12 mouse cellular contexts compared by ENCODE assay signal in genomic region chr13:71957147-71957546, GRCm38 (mm10). TPM values are rescaled to one million over a fixed set of nuclear protein-coding genes. Genes with fewer than 3 reads are reported as not detected.
A peak's percentile ranks its signal among the peaks of the same experiment; 100 is the strongest.
DNase-seq lines count a peak whose midpoint lies in the region; ATAC-seq and TF ChIP-seq lines count a peak whose summit lies in the region.
"Had no signal": no experiment of that assay in that cellular context is flagged by ENCODE, and none has a peak within 500 bp of the region (broad histone marks: within the 10 kb centered on the region; RNA-seq: fewer than 3 reads in every experiment).

No protein-coding gene starts in this region.

- no peaks in the 10 kb centered on the region for H3K4me1 ChIP-seq in kidney, embryonic 16.5 days (ENCODE audit: insufficient read depth, low read length)
- no peaks in the 10 kb centered on the region for H3K4me1 ChIP-seq in kidney, embryonic 14.5 days (ENCODE audit: control insufficient read depth, insufficient read depth, low read length)
- H3K4me1 ChIP-seq in hindbrain, embryonic 14.5 days (replicated peaks; ENCODE audit: control insufficient read depth, insufficient read depth, low read length): peaks cover 33% of the 10 kb centered on the region
- H3K4me1 ChIP-seq in midbrain, postnatal 0 days (ENCODE audit: insufficient read depth, low read length): peaks cover 7% of the 10 kb centered on the region
- no peaks in the 10 kb centered on the region for H3K4me1 ChIP-seq in forebrain, postnatal 0 days (ENCODE audit: insufficient read depth)

- WGBS in kidney, embryonic 16.5 days: 2% methylated on average over 18 of the region's 18 CpGs
- under 1% methylated on average over 18 of the region's 18 CpGs for WGBS in kidney, embryonic 14.5 days
- 14% methylated on average over 18 of the region's 18 CpGs for WGBS in hindbrain, embryonic 14.5 days
- 23% methylated on average over 18 of the region's 18 CpGs for WGBS in midbrain, postnatal 0 days
- WGBS in forebrain, postnatal 0 days: 5% methylated on average over 18 of the region's 18 CpGs

- no peak for ATAC-seq in kidney, embryonic 16.5 days (ENCODE audit: low FRiP score, low TSS enrichment)
- no peak for ATAC-seq in kidney, embryonic 14.5 days (ENCODE audit: low FRiP score, low TSS enrichment)
- no peak for ATAC-seq in hindbrain, embryonic 14.5 days (ENCODE audit: low FRiP score)
- no peak for ATAC-seq in midbrain, postnatal 0 days (ENCODE audit: low FRiP score)
- ATAC-seq in frontal cortex, adult (ENCODE audit: low TSS enrichment): no peak
- ATAC-seq in forebrain, postnatal 0 days: no peak
- ATAC-seq: inflammation-experienced regulatory T-cells, adult 6 months had no signal

- no peak overlapping the region for H3K27ac ChIP-seq in kidney, embryonic 16.5 days (ENCODE audit: low read length)
- no peak overlapping the region for H3K27ac ChIP-seq in kidney, embryonic 14.5 days (ENCODE audit: low read depth, low read length)
- peak overlapping the region; percentile 87; the same call in 1 of the 2 replicates for H3K27ac ChIP-seq in hindbrain, embryonic 14.5 days
- peak overlapping the region; percentile 75 for H3K27ac ChIP-seq in midbrain, postnatal 0 days (ENCODE audit: low read depth, low read length)
- no peak overlapping the region for H3K27ac ChIP-seq in forebrain, postnatal 0 days (ENCODE audit: low read depth, low read length)
- H3K27ac ChIP-seq: left cerebral cortex, adult 2 months had no signal

- no peaks in the 10 kb centered on the region for H3K9me3 ChIP-seq in kidney, embryonic 16.5 days (ENCODE audit: low read length)
- H3K9me3 ChIP-seq in kidney, embryonic 14.5 days (ENCODE audit: control insufficient read depth, low read length): no peaks in the 10 kb centered on the region
- H3K9me3 ChIP-seq in hindbrain, embryonic 14.5 days (ENCODE audit: control insufficient read depth, low read length): no peaks in the 10 kb centered on the region
- no peaks in the 10 kb centered on the region for H3K9me3 ChIP-seq in midbrain, postnatal 0 days (ENCODE audit: low read length)
- H3K9me3 ChIP-seq in forebrain, postnatal 0 days (ENCODE audit: low read length): no peaks in the 10 kb centered on the region

- no peak overlapping the region; the same call in 1 of the 2 replicates for H3K9ac ChIP-seq in kidney, embryonic 16.5 days (replicated peaks; ENCODE audit: low read length)
- H3K9ac ChIP-seq in kidney, embryonic 14.5 days (ENCODE audit: low read depth, low read length): no peak overlapping the region
- peak overlapping the region; percentile 90 for H3K9ac ChIP-seq in hindbrain, embryonic 14.5 days
- H3K9ac ChIP-seq in midbrain, postnatal 0 days (replicated peaks; ENCODE audit: low read length, poor library complexity, severe bottlenecking): peak overlapping the region; percentile 87
- no peak overlapping the region for H3K9ac ChIP-seq in forebrain, postnatal 0 days

- peaks cover 97% of the 10 kb centered on the region for H3K27me3 ChIP-seq in kidney, embryonic 16.5 days (ENCODE audit: insufficient read depth, low read length)
- H3K27me3 ChIP-seq in kidney, embryonic 14.5 days (ENCODE audit: control insufficient read depth, insufficient read depth, low read length): peaks cover 91% of the 10 kb centered on the region
- peaks cover 46% of the 10 kb centered on the region for H3K27me3 ChIP-seq in hindbrain, embryonic 14.5 days (ENCODE audit: control insufficient read depth, insufficient read depth, low read length)
- H3K27me3 ChIP-seq in midbrain, postnatal 0 days (ENCODE audit: insufficient read depth, low read length): no peaks in the 10 kb centered on the region; the same call in 1 of the 2 replicates
- H3K27me3 ChIP-seq in forebrain, postnatal 0 days (ENCODE audit: insufficient read depth, low read length): peaks cover 74% of the 10 kb centered on the region

- H3K4me3 ChIP-seq in kidney, embryonic 16.5 days (ENCODE audit: low read length): peak overlapping the region; percentile 6
- no peak overlapping the region; the same call in 1 of the 2 replicates for H3K4me3 ChIP-seq in kidney, embryonic 14.5 days (ENCODE audit: low read length)
- H3K4me3 ChIP-seq in hindbrain, embryonic 14.5 days (replicated peaks; ENCODE audit: low read length): peak overlapping the region; percentile 67
- peak overlapping the region; percentile 74 for H3K4me3 ChIP-seq in midbrain, postnatal 0 days (ENCODE audit: low read depth, low read length)
- H3K4me3 ChIP-seq in forebrain, postnatal 0 days (ENCODE audit: low read depth, low read length): no peak overlapping the region
- H3K4me3 ChIP-seq: left cerebral cortex, adult 2 months had no signal

- no peaks in the 10 kb centered on the region for H3K36me3 ChIP-seq in kidney, embryonic 16.5 days (ENCODE audit: insufficient read depth, low read length)
- H3K36me3 ChIP-seq in kidney, embryonic 14.5 days (ENCODE audit: control insufficient read depth, insufficient read depth, low read length): no peaks in the 10 kb centered on the region
- H3K36me3 ChIP-seq in hindbrain, embryonic 14.5 days (replicated peaks; ENCODE audit: control insufficient read depth, insufficient read depth): no peaks in the 10 kb centered on the region
- H3K36me3 ChIP-seq in midbrain, postnatal 0 days (ENCODE audit: insufficient read depth, low read length): no peaks in the 10 kb centered on the region
- no peaks in the 10 kb centered on the region for H3K36me3 ChIP-seq in forebrain, postnatal 0 days (ENCODE audit: insufficient read depth)

- H3K4me2 ChIP-seq in kidney, embryonic 16.5 days (replicated peaks; ENCODE audit: low read depth, low read length): peak overlapping the region; percentile 21; the same call in 1 of the 2 replicates
- no peak overlapping the region for H3K4me2 ChIP-seq in kidney, embryonic 14.5 days (replicated peaks; ENCODE audit: low read depth, low read length)
- peak overlapping the region; percentile 70 for H3K4me2 ChIP-seq in hindbrain, embryonic 14.5 days (replicated peaks)
- H3K4me2 ChIP-seq in midbrain, postnatal 0 days (ENCODE audit: low read depth, low read length, poor library complexity, severe bottlenecking): peak overlapping the region; percentile 66
- no peak overlapping the region for H3K4me2 ChIP-seq in forebrain, postnatal 0 days (ENCODE audit: low read depth)

- no peak for TF ChIP-seq CTCF in midbrain, postnatal 0 days (IDR thresholded peaks at IDR 0.05)
- TF ChIP-seq CTCF in forebrain, postnatal 0 days (IDR thresholded peaks at IDR 0.05; ENCODE audit: low read depth): no peak

- DNase-seq in embryo, embryonic 10.5 days (ENCODE audit: low spot score): peak; percentile 50
- no peak for DNase-seq in hindbrain, embryonic 14.5 days (ENCODE audit: low spot score)
- DNase-seq in midbrain, postnatal 0 days (ENCODE audit: low spot score): no peak
- no peak for DNase-seq in c-Kit-positive CD71-positive TER-119-positive erythroid progenitor cells, embryonic 14.5 days (ENCODE audit: low spot score)
- DNase-seq in forebrain, postnatal 0 days: no peak

RNA-seq across cellular contexts. Expression of gene Irx1, which starts 6.4 kb away (rescaled TPM):
- 2.0 and 3.5 TPM in 2 replicates for polyA plus RNA-seq in kidney, embryonic 16.5 days (2015; fragmentation: Nextera tagmentation; extraction: Ambion mirVana)
- polyA plus RNA-seq in kidney, embryonic 14.5 days (2014; fragmentation: Nextera tagmentation; extraction: Ambion mirVana): 2.1 and 3.5 TPM in 2 replicates
- 4.0 and 4.7 TPM in 2 replicates for polyA plus RNA-seq in hindbrain, embryonic 14.5 days (2014; fragmentation: Nextera tagmentation; extraction: Ambion mirVana)
- 93.0 and 96.1 TPM in 2 replicates for total RNA-seq in midbrain, postnatal 0 days (2014; rRNA removed)
- polyA plus RNA-seq in midbrain, postnatal 0 days (2015; fragmentation: Nextera tagmentation; extraction: Ambion mirVana): 8.3 and 9.1 TPM in 2 replicates
- 4.8 and 6.5 TPM in 2 replicates for total RNA-seq in forebrain, postnatal 0 days (2014; rRNA removed)
- 0.87 and 0.96 TPM in 2 replicates for polyA plus RNA-seq in forebrain, postnatal 0 days (2015; fragmentation: Nextera tagmentation; extraction: Ambion mirVana)
- total RNA-seq: MEL; monocyte, adult 5-6 weeks had no signal
- polyA plus RNA-seq: inflammation-experienced regulatory T-cells, adult 6 months had no signal

Comparison
In these comparisons a context has a peak if more than half of its experiments do, and no peak if none do; other contexts are left out.
1. H3K4me2 ChIP-seq: peak in kidney, embryonic 16.5 days (single experiment), hindbrain, embryonic 14.5 days (single experiment) and midbrain, postnatal 0 days (single experiment); none in kidney, embryonic 14.5 days (single experiment) and forebrain, postnatal 0 days (single experiment).
2. H3K4me3 ChIP-seq: peak in kidney, embryonic 16.5 days (single experiment), hindbrain, embryonic 14.5 days (single experiment) and midbrain, postnatal 0 days (single experiment); none in kidney, embryonic 14.5 days (single experiment) and forebrain, postnatal 0 days (single experiment).
3. H3K27ac ChIP-seq: peak in hindbrain, embryonic 14.5 days (single experiment) and midbrain, postnatal 0 days (single experiment); none in kidney, embryonic 16.5 days (single experiment), kidney, embryonic 14.5 days (single experiment) and forebrain, postnatal 0 days (single experiment).
4. H3K9ac ChIP-seq: peak in hindbrain, embryonic 14.5 days (single experiment) and midbrain, postnatal 0 days (single experiment); none in kidney, embryonic 16.5 days (single experiment), kidney, embryonic 14.5 days (single experiment) and forebrain, postnatal 0 days (single experiment).